Mouse (Mus musculus) thymus, postnatal 4 days (tissue): Measurements from ENCODE around the gene Pqlc2.

Source experiments
- DNase-seq: peaks from one replicate; pipeline ENCODE4 v3.0.0; 2021

Pqlc2 gene

DNA sequence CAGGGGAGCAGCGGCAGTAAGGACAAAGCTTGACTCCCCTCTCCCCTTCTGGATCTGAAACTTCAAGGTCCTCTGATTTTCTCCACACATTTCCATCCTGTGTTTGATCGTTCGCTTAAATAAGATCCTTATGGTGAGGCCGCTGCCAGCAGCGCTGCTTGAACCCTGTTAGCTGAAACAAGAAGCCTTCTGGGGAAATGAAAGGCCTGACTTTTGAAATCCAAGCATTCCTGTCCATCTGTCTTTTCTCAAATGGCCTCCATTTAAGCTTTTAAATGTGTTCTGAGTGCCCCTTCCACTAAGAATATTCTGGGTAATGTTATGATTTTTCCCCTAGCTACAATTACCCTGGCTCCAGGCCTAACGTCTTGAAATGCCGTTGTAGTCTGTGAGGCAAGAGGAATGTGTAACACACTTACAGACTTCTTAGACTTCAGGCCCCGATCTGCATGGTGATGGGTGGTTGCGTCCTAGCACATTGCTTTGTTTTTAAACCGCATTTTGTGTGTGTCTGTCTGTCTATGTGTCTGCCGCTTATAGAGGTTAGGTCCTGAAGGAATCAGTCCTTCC is 51.1 kb downstream of the Pqlc2 start:
- no peak for DNase-seq

GRCm38 (mm10) chr4:139258621-139259301 is 51.7 kb downstream of the Pqlc2 start:
- no peak for DNase-seq

DNA sequence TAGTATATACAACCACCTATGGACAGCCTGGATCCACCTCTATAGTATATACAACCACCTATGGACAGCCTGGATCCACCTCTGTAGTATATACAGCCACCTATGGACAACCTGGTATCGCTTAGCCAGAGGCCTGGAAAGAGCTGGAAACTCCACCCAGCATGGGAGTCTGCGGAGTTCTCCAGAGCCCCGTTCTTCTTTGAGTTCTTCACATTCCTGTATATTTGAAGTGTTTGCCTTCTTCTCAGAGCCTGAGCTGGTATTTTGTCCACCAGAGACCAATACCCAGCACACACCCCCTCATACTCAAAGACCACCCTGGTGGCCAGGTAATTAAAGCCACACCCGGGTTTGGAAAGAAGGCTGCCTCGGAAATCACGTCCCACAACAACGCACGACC is 53.8 kb downstream of the Pqlc2 start:
- no peak for DNase-seq

DNA sequence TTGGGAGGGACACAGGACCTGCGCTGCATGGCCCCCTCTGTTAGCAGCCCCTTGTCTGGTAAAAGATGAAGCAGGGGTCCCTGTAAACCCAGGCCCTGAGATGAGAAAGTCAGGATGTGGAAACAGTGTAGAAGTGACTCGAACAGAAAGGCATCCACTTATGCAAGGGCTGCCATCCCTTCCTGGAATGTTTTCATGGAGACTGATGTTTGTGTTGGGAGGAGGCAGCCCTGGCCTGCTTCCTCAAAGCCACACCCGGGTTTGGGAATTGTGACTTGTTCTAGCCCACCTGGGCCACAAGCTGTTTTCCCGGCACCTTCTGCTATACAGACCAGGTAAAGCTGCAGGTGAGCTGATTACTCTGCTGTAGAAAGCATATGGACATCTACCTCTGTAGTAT is 54.4 kb downstream of the Pqlc2 start:
- no peak for DNase-seq

GRCm38 (mm10) chr4:139253206-139253605 is 57.3 kb downstream of the Pqlc2 start:
- DNase-seq: no peak

DNA sequence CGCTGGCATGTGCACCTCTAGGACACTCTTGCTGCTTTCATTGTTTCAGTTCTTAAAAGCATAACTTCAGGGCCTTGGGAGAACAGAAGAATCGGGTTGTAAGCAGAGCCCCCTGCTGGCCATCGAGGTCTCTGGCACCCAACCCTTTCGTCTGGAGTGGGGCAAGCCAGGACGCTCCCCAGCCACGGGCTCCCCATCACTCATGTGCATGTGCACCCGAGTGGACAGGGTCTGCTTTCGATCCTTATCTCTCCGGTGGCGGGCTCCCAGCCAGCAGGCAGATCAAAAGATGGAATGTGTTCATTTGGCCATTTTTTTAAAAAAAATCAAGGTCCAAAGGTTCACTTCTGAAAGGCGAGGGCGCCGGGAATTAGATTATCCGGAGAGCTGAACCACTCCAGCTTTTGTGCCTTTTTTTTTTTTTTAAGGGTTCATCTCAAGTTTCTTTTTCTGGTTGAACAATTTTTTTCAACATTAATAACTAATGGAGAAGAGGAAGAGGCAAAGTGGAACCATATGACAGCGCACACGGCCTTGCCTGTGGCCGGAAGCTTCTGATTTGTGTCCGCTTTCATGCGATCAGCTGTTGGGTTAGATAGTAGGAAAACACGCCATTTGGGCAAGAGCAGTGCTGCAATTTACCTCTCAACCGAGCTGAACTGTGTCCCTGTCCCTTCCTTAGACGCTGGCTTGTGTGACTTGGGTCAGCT is 58.3 kb downstream of the Pqlc2 start:
- peak; percentile 86 for DNase-seq

GRCm38 (mm10) chr4:139250886-139251285 is 59.6 kb downstream of the Pqlc2 start:
- no peak for DNase-seq

DNA sequence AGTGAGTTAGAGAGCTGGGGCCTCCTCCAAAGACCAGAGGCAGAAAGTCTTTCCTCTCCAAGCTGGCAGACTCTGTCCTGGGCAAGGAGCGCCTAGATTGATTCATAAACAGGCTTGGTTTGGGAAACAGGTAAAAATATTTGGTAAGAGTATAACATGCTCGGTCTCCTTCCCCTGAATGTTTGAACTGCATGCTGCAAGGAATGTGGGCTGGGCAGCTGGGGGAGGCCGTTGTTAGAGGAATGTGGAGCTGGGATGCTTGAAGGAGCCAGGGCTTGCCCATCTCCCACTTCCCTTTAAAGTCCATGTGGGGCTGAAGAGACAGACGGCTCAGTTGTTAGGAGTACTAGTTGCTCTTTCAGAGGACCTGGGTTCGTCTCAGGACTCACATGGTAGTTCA is 60.5 kb downstream of the Pqlc2 start:
- DNase-seq: no peak

DNA sequence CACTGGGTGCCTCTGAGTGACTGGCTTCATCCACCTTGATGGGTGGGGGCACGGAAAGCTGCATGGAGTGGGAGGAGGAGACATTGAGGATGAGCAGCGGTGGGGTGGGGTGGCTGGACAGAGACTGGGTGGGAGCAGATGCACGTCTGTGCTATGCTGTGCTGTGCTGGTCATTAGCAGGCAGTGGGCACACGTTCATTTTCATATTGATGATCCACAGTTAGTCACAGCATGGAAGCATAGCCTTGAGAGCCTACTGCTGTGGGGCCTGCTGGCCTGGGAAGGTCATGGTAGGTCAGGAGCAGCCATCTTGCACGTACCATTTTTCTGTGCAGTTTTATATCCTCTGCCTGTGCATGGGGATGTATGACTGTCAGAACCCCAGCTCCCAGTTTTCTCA is 61.8 kb downstream of the Pqlc2 start:
- DNase-seq: no peak

- DNase-seq: no peak
Measured at GRCm38 (mm10) chr4:139247966-139248365, 62.5 kb downstream of the Pqlc2 start.

GRCm38 (mm10) chr4:139246130-139246877 is 64.2 kb downstream of the Pqlc2 start:
- no peak for DNase-seq

DNA sequence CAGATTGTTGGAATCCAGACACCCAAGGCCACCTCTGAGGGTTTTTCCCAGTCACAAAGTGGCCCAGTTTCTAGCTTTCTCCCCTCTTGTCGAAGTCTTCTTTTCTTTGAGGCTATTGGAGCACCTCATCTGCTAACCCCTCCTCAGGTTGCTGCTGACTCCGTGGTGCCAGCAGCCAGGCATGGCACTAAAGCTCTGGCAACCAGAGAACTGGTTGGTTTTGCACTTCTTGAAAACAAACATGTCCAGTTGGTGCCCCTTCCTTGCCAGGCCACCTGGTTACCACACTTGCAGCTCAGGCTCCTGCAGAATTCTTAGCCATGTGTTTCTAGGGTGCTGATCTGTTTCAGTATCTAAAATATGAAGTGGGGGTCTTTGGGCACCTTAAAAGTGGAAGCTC is 65.0 kb downstream of the Pqlc2 start:
- DNase-seq: no peak

- DNase-seq: no peak
Measured at GRCm38 (mm10) chr4:139244766-139245165, 65.7 kb downstream of the Pqlc2 start.

- no peak for DNase-seq
Measured at GRCm38 (mm10) chr4:139244176-139244575, 66.3 kb downstream of the Pqlc2 start.
